Comparison of ENCODE assay signal across 10 mouse cellular contexts in genomic region chr17:50643989-50644388, GRCm38 (mm10).
DNase-seq lines count a peak whose midpoint lies in the region; ATAC-seq and TF ChIP-seq lines count a peak whose summit lies in the region.
"Had no signal": no experiment of that assay in that cellular context is flagged by ENCODE, and none has a peak within 500 bp of the region (broad histone marks: within the 10 kb centered on the region; RNA-seq: fewer than 3 reads in every experiment).

No protein-coding gene starts in this region.

- TF ChIP-seq POLR2A in cortical plate, adult 2 months (IDR thresholded peaks at IDR 0.05; ENCODE audit: extremely low read depth, insufficient read depth, low read length): no peak

- TF ChIP-seq CTCF in cortical plate, adult 2 months (IDR thresholded peaks at IDR 0.05; ENCODE audit: extremely low read depth, insufficient read depth, low read length): no peak

- peak; percentile 67; the same call in 1 of the 2 replicates for ATAC-seq in hindbrain, embryonic 11.5 days (ENCODE audit: low FRiP score)
- peak; percentile 27; the same call in 1 of the 2 replicates for ATAC-seq in forebrain, embryonic 16.5 days
- ATAC-seq in midbrain, embryonic 16.5 days: peak; percentile 66
- no peak for ATAC-seq in activated CD4-positive, CD25-positive, alpha-beta regulatory T cell, adult 4 months
- no peak for ATAC-seq in liver, embryonic 12.5 days

- H3K4me3 ChIP-seq in hindbrain, embryonic 11.5 days (ENCODE audit: low read depth, low read length): no peak overlapping the region
- no peak overlapping the region for H3K4me3 ChIP-seq in hindbrain, embryonic 10.5 days
- no peak overlapping the region for H3K4me3 ChIP-seq in cortical plate, adult 2 months (ENCODE audit: insufficient read depth, low read length)
- H3K4me3 ChIP-seq in forebrain, embryonic 16.5 days (replicated peaks; ENCODE audit: low read length): no peak overlapping the region
- H3K4me3 ChIP-seq in midbrain, embryonic 16.5 days (ENCODE audit: low read depth, low read length): no peak overlapping the region
- H3K4me3 ChIP-seq in liver, embryonic 12.5 days: no peak overlapping the region
- H3K4me3 ChIP-seq: erythroblast, embryonic 14.5 days had no signal

- H3K36me3 ChIP-seq in hindbrain, embryonic 11.5 days (ENCODE audit: control insufficient read depth, insufficient read depth, low read length): no peaks in the 10 kb centered on the region
- H3K36me3 ChIP-seq in hindbrain, embryonic 10.5 days: peaks cover 14% of the 10 kb centered on the region
- no peaks in the 10 kb centered on the region for H3K36me3 ChIP-seq in forebrain, embryonic 16.5 days (ENCODE audit: control insufficient read depth, insufficient read depth)
- no peaks in the 10 kb centered on the region; the same call in 1 of the 2 replicates for H3K36me3 ChIP-seq in midbrain, embryonic 16.5 days (ENCODE audit: control insufficient read depth, insufficient read depth, low read length)
- peaks cover 14% of the 10 kb centered on the region for H3K36me3 ChIP-seq in liver, embryonic 12.5 days

- WGBS in hindbrain, embryonic 11.5 days: 32% methylated on average over 6 of the region's 6 CpGs
- WGBS in hindbrain, embryonic 10.5 days: 35% methylated on average over 6 of the region's 6 CpGs
- WGBS in forebrain, embryonic 16.5 days: 12% methylated on average over 6 of the region's 6 CpGs
- 13% methylated on average over 6 of the region's 6 CpGs for WGBS in midbrain, embryonic 16.5 days
- WGBS in liver, embryonic 12.5 days (ENCODE audit: insufficient replicate concordance): 50% methylated on average over 6 of the region's 6 CpGs

- DNase-seq in hindbrain, embryonic 11.5 days (ENCODE audit: low spot score): peak; percentile 20
- no peak for DNase-seq in hindbrain, embryonic 10.5 days (ENCODE audit: low spot score)
- DNase-seq: cerebellum, adult 8-10 months; kidney, postnatal 14 days had no signal

- no peak overlapping the region for H3K9ac ChIP-seq in hindbrain, embryonic 11.5 days (ENCODE audit: low read depth, low read length)
- no peak overlapping the region for H3K9ac ChIP-seq in forebrain, embryonic 16.5 days (replicated peaks; ENCODE audit: low read depth, low read length)
- peak overlapping the region; percentile 38; the same call in 1 of the 2 replicates for H3K9ac ChIP-seq in midbrain, embryonic 16.5 days (ENCODE audit: low read depth, low read length)
- H3K9ac ChIP-seq in liver, embryonic 12.5 days: no peak overlapping the region

- peaks cover 3% of the 10 kb centered on the region; the same call in 1 of the 2 replicates for H3K9me3 ChIP-seq in hindbrain, embryonic 11.5 days (ENCODE audit: control insufficient read depth, low read length)
- H3K9me3 ChIP-seq in hindbrain, embryonic 10.5 days: peaks cover 16% of the 10 kb centered on the region
- H3K9me3 ChIP-seq in forebrain, embryonic 16.5 days (ENCODE audit: control insufficient read depth, low read length): no peaks in the 10 kb centered on the region
- H3K9me3 ChIP-seq in midbrain, embryonic 16.5 days (replicated peaks; ENCODE audit: control insufficient read depth, low read length, poor library complexity, severe bottlenecking): no peaks in the 10 kb centered on the region
- H3K9me3 ChIP-seq in liver, embryonic 12.5 days (replicated peaks): peaks cover 16% of the 10 kb centered on the region

- H3K4me2 ChIP-seq in hindbrain, embryonic 11.5 days (replicated peaks; ENCODE audit: low read depth, low read length): no peak overlapping the region
- H3K4me2 ChIP-seq in forebrain, embryonic 16.5 days (ENCODE audit: low read length): no peak overlapping the region
- H3K4me2 ChIP-seq in midbrain, embryonic 16.5 days (ENCODE audit: low read length): peak overlapping the region; percentile 21; the same call in 1 of the 2 replicates
- H3K4me2 ChIP-seq in liver, embryonic 12.5 days: no peak overlapping the region

- H3K27me3 ChIP-seq in hindbrain, embryonic 11.5 days (ENCODE audit: control insufficient read depth, insufficient read depth, low read length): no peaks in the 10 kb centered on the region
- no peaks in the 10 kb centered on the region for H3K27me3 ChIP-seq in hindbrain, embryonic 10.5 days (ENCODE audit: insufficient read depth, poor library complexity, severe bottlenecking)
- H3K27me3 ChIP-seq in forebrain, embryonic 16.5 days (replicated peaks; ENCODE audit: control insufficient read depth, insufficient read depth, low read length): no peaks in the 10 kb centered on the region
- H3K27me3 ChIP-seq in midbrain, embryonic 16.5 days (ENCODE audit: control insufficient read depth, insufficient read depth, low read depth, low read length): no peaks in the 10 kb centered on the region
- H3K27me3 ChIP-seq in liver, embryonic 12.5 days (replicated peaks): no peaks in the 10 kb centered on the region

- H3K27ac ChIP-seq in hindbrain, embryonic 11.5 days (ENCODE audit: low read depth, low read length): no peak overlapping the region
- H3K27ac ChIP-seq in hindbrain, embryonic 10.5 days: no peak overlapping the region
- H3K27ac ChIP-seq in cortical plate, adult 2 months (ENCODE audit: insufficient read depth, low read length): peak overlapping the region; percentile 70; the same call in 1 of the 2 replicates
- no peak overlapping the region for H3K27ac ChIP-seq in forebrain, embryonic 16.5 days (ENCODE audit: low read length)
- H3K27ac ChIP-seq in midbrain, embryonic 16.5 days (ENCODE audit: low read length): peak overlapping the region; percentile 63
- no peak overlapping the region for H3K27ac ChIP-seq in liver, embryonic 12.5 days

- H3K4me1 ChIP-seq in hindbrain, embryonic 11.5 days (replicated peaks; ENCODE audit: control insufficient read depth, insufficient read depth, low read length): no peaks in the 10 kb centered on the region
- H3K4me1 ChIP-seq in hindbrain, embryonic 10.5 days (replicated peaks): 0 out of 2 replicates have a peak, but pooled peaks cover 7% of the 10 kb centered on the region
- peaks cover 7% of the 10 kb centered on the region for H3K4me1 ChIP-seq in cortical plate, adult 2 months (ENCODE audit: control insufficient read depth, insufficient read depth, low read length)
- peaks cover 16% of the 10 kb centered on the region for H3K4me1 ChIP-seq in forebrain, embryonic 16.5 days (replicated peaks; ENCODE audit: control insufficient read depth, insufficient read depth, low read length)
- peaks cover 9% of the 10 kb centered on the region; the same call in 1 of the 2 replicates for H3K4me1 ChIP-seq in midbrain, embryonic 16.5 days (ENCODE audit: control insufficient read depth, insufficient read depth, low read length)
- no peaks in the 10 kb centered on the region for H3K4me1 ChIP-seq in liver, embryonic 12.5 days

Comparison
In these comparisons a context has a peak if more than half of its experiments do, and no peak if none do; other contexts are left out.
1. ATAC-seq: peak in hindbrain, embryonic 11.5 days (single experiment), forebrain, embryonic 16.5 days (single experiment) and midbrain, embryonic 16.5 days (single experiment); none in activated CD4-positive, CD25-positive, alpha-beta regulatory T cell, adult 4 months (single experiment) and liver, embryonic 12.5 days (single experiment).
2. H3K27ac ChIP-seq: peak in cortical plate, adult 2 months (single experiment) and midbrain, embryonic 16.5 days (single experiment); none in hindbrain, embryonic 11.5 days (single experiment), hindbrain, embryonic 10.5 days (single experiment), forebrain, embryonic 16.5 days (single experiment) and liver, embryonic 12.5 days (single experiment).